Mouse (Mus musculus) E14TG2a.4 (cell line): ENCODE measurements around the gene Catsper1.
A peak's percentile ranks its signal among the peaks of the same experiment; 100 is the strongest.

ENCODE experiments used
- H3K27me3 ChIP-seq: 2 replicates; pipeline ENCODE4 v1.6.1; 2014; ENCODE audit warnings: low read length, control low read depth; ENCODE audit not compliant: insufficient read depth
- H3K36me3 ChIP-seq: 2 replicates; pipeline ENCODE4 v1.6.1; 2014; ENCODE audit warnings: low read length, control low read depth; ENCODE audit not compliant: insufficient read depth
- H3K4me1 ChIP-seq: replicated peaks from 2 replicates; pipeline ENCODE4 v1.6.1; 2014; ENCODE audit warnings: low read depth, low read length, control low read depth
- H3K4me3 ChIP-seq: replicated peaks from 2 replicates; pipeline ENCODE4 v1.5.1; 2014; ENCODE audit warnings: mild to moderate bottlenecking, low read length
- H3K9me3 ChIP-seq: 2 replicates; pipeline ENCODE4 v1.6.1; 2014; ENCODE audit warnings: low read length, control low read depth
- CTCF ChIP-seq: conservative IDR thresholded peaks from 2 replicates; pipeline ENCODE4 v1.5.1; 2014; ENCODE audit warnings: low read length
- NANOG ChIP-seq: IDR thresholded peaks from 2 replicates; pipeline ENCODE4 v1.6.1; 2014; ENCODE audit warnings: borderline replicate concordance, low read length, mixed read lengths
- POU5F1 ChIP-seq: IDR thresholded peaks from 2 replicates; pipeline ENCODE4 v1.6.1; 2014; ENCODE audit warnings: low read length, borderline replicate concordance

The Catsper1 gene

DNA sequence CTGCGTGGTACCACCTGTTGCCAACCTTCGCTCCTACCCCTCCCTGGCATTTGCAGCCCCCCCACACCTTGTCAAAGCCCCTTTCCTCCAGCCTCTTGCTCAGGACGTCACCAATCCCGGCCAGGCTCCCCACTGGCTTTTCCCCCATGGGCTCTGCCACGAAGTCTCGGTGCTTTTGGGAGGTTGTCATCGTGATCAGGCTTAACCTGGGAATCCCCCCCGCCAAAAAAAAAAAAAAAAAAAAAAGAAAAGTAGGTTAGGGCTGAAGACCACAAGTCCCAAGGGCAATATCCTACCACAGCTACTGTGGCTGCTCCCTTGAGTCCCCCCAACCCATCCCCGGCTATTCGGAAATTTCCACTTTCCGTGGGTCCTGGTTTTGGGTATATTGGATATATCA lies 30.2 kb downstream of the Catsper1 start:
- peak overlapping the region; percentile 99 for H3K4me3 ChIP-seq
- H3K36me3 ChIP-seq: peaks cover 58% of the 10 kb centered on the region
- H3K9me3 ChIP-seq: no peaks in the 10 kb centered on the region
- peaks cover 78% of the 10 kb centered on the region for H3K4me1 ChIP-seq
- no peak for TF ChIP-seq CTCF
- no peaks in the 10 kb centered on the region for H3K27me3 ChIP-seq

DNA sequence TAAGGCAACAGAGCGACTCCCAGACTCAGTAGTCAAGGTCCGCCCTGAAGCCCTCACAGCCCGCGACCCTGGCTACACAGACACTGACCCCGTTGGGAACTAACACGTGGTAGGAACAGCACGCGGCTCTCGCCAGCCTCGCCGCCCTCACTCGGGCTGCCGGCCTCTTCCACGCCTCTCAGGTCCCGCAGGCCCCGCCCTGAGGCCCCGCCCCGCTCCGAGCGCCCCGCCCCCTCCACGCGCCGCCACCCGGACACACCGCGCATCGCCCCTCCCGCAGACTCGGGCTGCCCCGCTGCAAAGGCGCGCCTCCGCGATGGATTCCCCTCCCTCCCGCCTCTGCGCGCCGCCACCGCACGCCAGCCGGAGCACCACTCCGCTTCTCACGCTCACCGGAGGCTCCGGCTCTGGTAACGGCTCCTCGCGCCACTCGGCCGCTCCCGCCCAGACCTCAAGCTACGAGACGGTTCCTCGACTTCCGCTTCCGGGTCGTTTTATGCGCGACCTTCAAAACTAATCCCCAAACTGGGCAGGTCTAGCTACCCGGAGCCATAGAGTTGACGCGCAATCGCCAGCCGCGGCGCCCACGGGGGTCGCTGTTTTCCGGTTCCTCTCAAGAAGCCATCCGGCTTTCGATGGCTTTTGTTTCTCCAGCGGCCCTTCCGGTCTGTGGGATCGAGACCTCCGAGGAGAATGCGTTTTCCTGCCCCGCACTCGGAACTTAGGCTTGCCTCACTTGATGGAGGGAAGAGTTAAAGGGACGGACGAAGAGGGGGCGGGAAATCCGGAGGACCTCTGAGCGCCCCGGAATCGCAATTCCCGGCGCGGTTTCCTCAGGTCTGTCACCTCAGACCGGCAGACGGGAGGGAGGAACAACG lies 30.9 kb downstream of the Catsper1 start, which contains the start of gene Eif1ad:
TSS of gene Eif1ad (plus strand) at position 567 of the 878 bp plus-strand sequence.
- TF ChIP-seq POU5F1: peak; percentile 36; the same call in 1 of the 2 replicates
- no peak for TF ChIP-seq CTCF
- Histone ChIP-seq H3K27me3 (no peaks in the 10 kb centered on the region), H3K4me3 (peak within 1 kb of the TSS; percentile 99), H3K4me1 (peaks cover 73% of the 10 kb centered on the region), H3K36me3 (peaks cover 63% of the 10 kb centered on the region), H3K9me3 (no peaks in the 10 kb centered on the region)

DNA sequence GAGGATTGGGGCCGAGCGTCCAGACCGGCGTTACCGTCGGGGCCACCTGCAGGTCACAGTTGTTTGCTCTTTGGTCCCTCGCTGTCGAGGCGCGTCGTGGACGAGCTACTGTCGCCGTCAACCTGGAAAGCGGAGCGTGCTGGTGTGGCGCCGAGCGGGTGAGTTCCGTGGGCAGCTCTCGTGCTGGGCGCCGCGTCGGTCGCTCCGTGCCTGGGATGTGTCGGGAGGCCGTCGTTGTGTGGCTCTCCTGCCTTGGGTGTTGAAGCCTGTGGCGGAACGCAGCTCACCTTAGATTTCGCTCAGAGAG lies 31.5 kb downstream of the Catsper1 start, which contains the start of gene Banf1:
TSS of gene Banf1 (minus strand) at position 116 of the 307 bp plus-strand sequence.
- Histone ChIP-seq H3K4me3 (peak within 1 kb of the TSS; percentile 99), H3K4me1 (peaks cover 67% of the 10 kb centered on the region), H3K36me3 (peaks cover 69% of the 10 kb centered on the region), H3K9me3 (no peaks in the 10 kb centered on the region), H3K27me3 (no peaks in the 10 kb centered on the region)
- no peak for TF ChIP-seq NANOG

DNA sequence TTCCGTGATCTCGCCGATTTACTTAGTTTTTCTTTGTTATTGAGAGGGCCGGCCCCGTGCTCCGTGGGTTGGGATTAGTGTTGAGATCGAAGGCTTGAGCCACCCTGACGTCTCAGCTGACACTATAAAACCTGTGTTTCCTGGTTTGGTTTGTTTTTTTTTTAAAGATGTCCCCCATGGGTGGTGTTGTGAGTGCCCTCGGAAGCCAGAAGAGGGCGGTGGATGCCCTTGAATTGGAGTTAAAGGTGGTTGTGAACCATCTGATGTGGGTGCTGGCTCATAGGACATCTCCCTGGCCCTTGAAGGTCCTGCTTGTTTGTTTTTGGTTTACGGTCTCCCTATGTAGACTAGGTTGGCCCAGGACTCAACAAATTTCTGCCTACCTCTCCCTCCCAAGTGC lies 31.9 kb downstream of the Catsper1 start:
- Histone ChIP-seq H3K36me3 (peaks cover 74% of the 10 kb centered on the region), H3K9me3 (no peaks in the 10 kb centered on the region), H3K27me3 (no peaks in the 10 kb centered on the region), H3K4me1 (peaks cover 63% of the 10 kb centered on the region), H3K4me3 (peak overlapping the region; percentile 99)
- TF ChIP-seq CTCF (0 out of 2 replicates have a peak, but pooled peaks have one; percentile 19), NANOG (no peak)

DNA sequence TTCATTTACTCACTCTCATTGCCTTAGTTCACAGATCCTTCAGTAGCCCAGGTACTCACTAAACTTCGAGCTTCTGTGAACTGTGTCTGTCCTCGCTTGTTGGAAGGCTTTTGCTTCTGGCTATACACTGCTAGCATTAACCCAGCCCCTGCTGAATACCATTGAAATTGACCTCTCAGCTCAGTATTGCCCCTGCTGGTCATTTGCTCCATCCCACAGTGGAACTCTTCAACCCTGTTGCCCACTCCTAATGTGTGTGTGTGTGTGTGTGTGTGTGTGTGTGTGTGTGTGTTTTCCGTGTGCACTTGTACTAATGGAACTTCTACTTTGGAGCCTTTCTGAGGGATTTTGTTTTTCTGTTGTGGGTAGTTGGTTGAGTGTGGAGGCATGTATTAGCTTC lies 35.4 kb downstream of the Catsper1 start:
- H3K27me3 ChIP-seq: no peaks in the 10 kb centered on the region
- peaks cover 63% of the 10 kb centered on the region for H3K36me3 ChIP-seq
- no peaks in the 10 kb centered on the region for H3K9me3 ChIP-seq
- no peak for TF ChIP-seq NANOG
- TF ChIP-seq POU5F1: no peak
- TF ChIP-seq CTCF: peak; percentile 40
- H3K4me3 ChIP-seq: no peak overlapping the region
- H3K4me1 ChIP-seq: peaks cover 48% of the 10 kb centered on the region

DNA sequence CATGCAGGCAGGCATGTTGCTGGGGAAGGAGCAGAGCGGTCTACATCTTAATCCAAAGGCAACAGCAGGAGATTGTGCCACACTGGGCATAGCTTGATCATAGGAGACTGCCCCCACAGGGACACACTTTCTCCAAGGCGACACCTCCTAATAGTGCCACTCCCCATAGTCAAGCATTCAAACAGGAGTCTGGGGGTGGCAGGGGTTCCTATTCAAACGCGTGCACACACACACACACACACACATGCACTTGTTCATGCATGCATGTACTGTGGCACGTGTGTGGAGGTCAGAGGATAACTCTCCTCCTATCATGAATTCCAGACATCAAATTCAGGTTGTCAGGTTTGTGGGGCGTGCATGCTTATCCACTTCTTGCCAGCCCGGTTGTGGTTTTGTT lies 37.2 kb downstream of the Catsper1 start:
- H3K27me3 ChIP-seq: no peaks in the 10 kb centered on the region
- TF ChIP-seq NANOG: no peak
- no peaks in the 10 kb centered on the region for H3K9me3 ChIP-seq
- peaks cover 47% of the 10 kb centered on the region for H3K4me1 ChIP-seq
- H3K36me3 ChIP-seq: peaks cover 67% of the 10 kb centered on the region
- H3K4me3 ChIP-seq: no peak overlapping the region

DNA sequence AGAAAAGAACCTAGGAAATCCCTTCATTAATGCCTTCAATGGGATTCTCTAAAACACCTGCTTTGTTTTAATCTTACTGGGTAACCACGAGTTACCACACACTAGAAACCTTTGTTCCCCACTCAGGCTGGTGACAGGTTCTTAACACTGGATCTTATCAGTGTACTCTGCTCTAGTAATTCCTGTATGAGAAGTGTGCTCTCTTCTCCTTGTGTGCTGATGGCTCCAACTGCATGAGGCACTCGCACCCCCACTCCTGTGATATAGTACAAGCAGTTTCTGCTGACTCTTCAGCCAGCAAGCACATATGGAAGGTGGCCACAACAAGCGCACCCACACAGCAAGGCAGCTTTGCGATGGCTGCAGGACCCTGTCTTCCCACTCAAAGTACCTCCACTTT lies 38.6 kb downstream of the Catsper1 start:
- Histone ChIP-seq H3K27me3 (no peaks in the 10 kb centered on the region), H3K36me3 (peaks cover 68% of the 10 kb centered on the region), H3K4me1 (peaks cover 35% of the 10 kb centered on the region), H3K9me3 (no peaks in the 10 kb centered on the region), H3K4me3 (no peak overlapping the region)
- TF ChIP-seq NANOG: no peak
- TF ChIP-seq POU5F1: no peak
- TF ChIP-seq CTCF: no peak

DNA sequence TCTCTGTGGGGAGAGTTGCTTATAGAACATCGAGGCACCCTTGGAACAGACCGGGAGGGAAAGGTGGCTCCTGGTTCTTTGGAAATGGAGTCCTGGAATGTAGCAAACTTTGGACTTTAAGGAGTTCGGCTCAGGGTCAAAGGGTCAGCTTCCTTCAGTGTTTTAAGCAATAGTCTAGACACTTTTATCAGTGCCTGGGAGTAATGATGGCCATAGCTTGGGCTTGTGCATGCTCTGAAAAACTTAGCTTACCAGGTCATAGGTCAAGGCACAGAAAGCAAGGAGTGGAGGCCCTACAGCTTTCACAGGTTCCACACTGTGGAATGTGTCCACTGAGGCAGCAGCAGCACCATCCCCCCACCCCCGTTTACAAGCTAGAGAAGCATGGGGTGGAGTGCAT lies 39.2 kb downstream of the Catsper1 start:
- Histone ChIP-seq H3K9me3 (no peaks in the 10 kb centered on the region), H3K36me3 (peaks cover 68% of the 10 kb centered on the region)

DNA sequence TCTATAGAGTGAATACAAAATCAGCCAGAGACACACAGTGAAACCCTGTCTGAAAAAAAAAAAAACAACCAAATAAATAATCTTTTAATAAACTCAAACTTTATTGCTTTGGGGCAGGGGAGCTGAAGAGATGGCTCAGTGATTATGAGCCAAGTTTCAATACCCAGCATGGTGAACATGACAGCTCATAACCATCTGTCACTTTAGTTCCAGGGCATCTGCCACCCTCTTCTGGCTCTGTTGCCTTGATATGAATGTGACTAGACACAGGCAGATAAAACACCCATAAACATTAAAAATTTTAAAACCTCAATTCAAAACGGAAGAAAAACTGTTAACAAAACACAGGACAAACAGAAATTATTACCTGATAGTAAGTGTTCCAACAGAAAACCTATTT lies 41.9 kb downstream of the Catsper1 start:
- Histone ChIP-seq H3K36me3 (peaks cover 69% of the 10 kb centered on the region), H3K4me3 (no peak overlapping the region), H3K27me3 (no peaks in the 10 kb centered on the region), H3K9me3 (no peaks in the 10 kb centered on the region), H3K4me1 (peaks cover 36% of the 10 kb centered on the region)
- TF ChIP-seq CTCF (no peak), NANOG (no peak), POU5F1 (no peak)

More for the DNA sequence above, 39.2 kb downstream of the Catsper1 start:
- H3K27me3 ChIP-seq: no peaks in the 10 kb centered on the region
- peaks cover 31% of the 10 kb centered on the region for H3K4me1 ChIP-seq
- no peak for TF ChIP-seq POU5F1
- no peak for TF ChIP-seq CTCF
- no peak for TF ChIP-seq NANOG
- H3K4me3 ChIP-seq: no peak overlapping the region
